Mouse (Mus musculus) lung, adult 10 weeks (tissue): ENCODE results near the gene Olfr573-ps1. TPM values are rescaled to one million over a fixed set of nuclear protein-coding genes. Genes with fewer than 3 reads are reported as not detected.

ENCODE experiments used
- polyA plus RNA-seq: library from polyadenylated mRNA; stranded (reverse); fragments of 350-450 nt; fragmentation: Illumina TruSeq; extraction: RNeasy Lipid Tissue Mini Kit (QIAGEN cat#74804); gene quantifications from one replicate; pipeline ENCODE4 v1.2.3, GENCODE M21; 2014; ENCODE audit warnings: low read depth, low replicate concordance; ENCODE audit not compliant: insufficient read depth

The Olfr573-ps1 gene
- polyA plus RNA-seq, result not detected

DNA sequence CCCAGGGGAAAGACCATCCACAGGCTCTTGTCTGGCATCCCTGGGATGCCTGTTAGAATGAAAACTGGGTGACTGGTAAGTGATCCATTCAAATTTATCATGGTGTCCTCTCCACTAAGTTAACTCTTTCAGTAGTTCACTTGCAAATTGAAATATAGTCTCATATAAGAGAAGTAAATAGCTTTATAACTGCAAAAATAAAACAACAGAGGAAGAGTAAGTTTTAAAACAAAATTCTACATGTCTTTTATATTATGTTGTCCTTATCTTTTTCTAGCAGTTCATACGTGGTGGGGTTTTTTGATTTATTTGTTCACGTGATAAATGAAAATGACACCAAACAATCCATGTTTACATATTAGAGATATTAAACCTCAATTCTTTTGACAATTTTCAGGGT, at the start of gene Olfr573-ps1:
Gene Olfr573-ps1 (minus strand): TSS at position 101 of the 400 bp plus-strand sequence.

DNA sequence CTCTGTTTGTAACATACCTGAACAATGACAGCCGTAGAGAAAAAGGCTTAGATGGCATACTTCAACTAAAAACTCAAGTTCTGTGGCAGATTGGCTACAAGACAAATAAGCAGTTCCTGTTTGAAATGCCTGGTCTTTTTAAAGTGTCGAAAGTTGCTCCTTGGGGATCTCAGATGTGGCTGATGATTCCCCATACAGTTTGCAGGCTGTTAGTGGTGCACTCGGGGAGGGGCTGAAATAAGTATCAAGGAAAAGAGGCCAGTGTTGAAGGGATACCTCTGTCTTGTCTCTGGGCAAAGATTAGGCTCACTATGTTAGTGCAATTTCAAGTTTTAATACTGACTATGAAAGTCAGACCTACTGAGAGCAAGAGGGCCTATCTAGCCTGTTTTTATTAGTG, 46.8 kb upstream of the Olfr573-ps1 start, which contains the start of gene Olfr578:
Gene Olfr578 (minus strand): TSS at position 101 of the 400 bp plus-strand sequence.

DNA sequence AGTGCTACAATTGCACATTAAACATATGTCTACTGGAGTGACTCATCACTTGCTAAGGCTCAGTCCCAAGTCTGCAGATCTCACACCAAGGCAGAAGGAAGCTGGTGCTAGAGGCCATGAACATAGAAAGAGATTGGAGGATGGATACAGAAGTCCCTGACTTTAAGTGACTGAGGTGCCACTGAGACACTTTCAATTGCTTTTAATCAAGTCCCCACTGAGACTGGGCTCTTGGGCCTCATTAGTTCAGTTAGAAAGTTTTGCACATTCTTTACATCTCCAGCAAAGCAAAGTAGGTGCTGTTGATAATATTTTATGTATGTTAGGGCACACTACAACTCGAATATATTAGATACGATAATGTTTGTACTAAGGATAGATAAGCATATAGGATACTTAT, 33.5 kb upstream of the Olfr573-ps1 start, which contains the start of gene Olfr577:
Gene Olfr577 (minus strand): TSS at position 101 of the 400 bp plus-strand sequence.

DNA sequence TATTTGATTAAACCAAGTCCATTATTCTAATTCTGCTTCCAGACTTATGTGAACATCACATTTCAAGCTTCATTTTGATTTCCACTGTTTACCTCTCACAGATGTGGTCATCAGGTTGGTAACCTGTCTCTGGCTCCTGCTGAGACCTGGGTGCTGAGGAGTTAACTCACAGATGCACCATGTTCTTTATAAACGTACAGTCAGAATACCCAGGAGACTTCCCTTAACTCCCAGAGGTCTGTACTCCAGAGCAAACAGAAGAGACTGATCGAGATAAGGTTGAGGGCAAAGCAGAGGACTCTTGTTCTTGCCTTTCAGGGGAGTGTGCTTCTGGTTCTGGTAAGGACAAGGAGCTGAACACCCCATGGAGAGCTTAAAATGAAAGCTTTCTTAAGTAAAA, 20.0 kb upstream of the Olfr573-ps1 start, which contains the start of gene Olfr576:
Gene Olfr576 (plus strand): TSS at position 301 of the 400 bp plus-strand sequence.

DNA sequence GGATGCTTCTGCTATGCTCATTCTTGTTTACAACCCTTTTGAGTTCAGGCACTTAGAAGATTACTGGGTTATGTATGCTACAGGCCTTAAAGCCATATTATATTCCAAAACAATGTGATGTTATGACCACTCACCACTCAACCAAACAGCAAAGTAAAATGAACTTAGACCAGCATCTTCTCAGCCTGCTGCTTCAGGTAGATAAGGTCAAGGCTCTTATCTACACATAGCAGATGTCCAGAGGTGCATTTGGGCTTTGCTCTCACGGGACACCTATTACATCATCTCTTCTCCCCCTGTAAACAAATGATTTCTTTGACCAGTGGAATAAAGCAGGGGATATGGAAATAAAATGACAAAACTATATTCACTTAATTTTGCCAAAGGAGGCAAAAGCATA, 16.2 kb upstream of the Olfr573-ps1 start, which contains the start of gene Olfr575:
Gene Olfr575 (minus strand): TSS at position 183 of the 400 bp plus-strand sequence.

DNA sequence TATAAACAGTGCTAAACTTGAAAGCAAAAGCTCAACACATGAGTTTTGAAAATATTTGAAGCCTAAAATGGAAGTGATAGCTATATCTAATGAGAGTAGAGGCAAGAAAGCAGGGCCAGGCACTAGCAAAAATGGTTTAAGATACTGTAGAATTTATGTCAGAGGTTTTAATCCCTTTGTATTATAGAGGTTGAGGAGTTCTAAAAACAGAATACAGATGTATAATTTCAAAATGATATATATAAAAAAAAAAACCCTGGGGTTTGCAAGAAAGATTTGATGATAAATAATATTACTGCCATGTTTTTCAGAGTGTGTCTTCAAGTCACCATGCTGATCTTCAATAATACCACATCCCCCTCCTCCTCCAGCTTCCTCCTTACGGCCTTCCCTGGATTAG, 5.8 kb upstream of the Olfr573-ps1 start, which contains the start of gene Olfr574:
Gene Olfr574 (plus strand): TSS at position 301 of the 400 bp plus-strand sequence.

DNA sequence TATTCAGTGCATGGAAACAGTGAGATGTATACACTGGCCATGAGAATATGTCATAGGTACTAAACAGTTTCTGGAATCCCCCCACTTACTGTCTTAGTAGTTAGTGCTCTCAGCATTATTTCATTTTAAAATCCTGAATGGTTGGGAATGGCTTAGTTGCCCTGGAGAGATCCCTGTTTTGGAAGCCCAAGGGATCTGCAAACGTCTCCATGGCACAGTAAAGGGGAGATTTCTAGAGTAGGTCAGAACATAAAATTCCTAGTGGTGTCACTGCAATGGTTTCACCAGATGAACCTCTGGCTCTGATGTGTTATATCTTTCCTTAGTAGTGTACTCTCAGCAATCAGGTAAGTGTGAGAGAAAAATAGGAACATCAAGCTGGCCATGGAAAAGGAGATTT, 18.3 kb downstream of the Olfr573-ps1 start, which contains the start of gene Olfr572:
Gene Olfr572 (plus strand): TSS at position 301 of the 400 bp plus-strand sequence.

DNA sequence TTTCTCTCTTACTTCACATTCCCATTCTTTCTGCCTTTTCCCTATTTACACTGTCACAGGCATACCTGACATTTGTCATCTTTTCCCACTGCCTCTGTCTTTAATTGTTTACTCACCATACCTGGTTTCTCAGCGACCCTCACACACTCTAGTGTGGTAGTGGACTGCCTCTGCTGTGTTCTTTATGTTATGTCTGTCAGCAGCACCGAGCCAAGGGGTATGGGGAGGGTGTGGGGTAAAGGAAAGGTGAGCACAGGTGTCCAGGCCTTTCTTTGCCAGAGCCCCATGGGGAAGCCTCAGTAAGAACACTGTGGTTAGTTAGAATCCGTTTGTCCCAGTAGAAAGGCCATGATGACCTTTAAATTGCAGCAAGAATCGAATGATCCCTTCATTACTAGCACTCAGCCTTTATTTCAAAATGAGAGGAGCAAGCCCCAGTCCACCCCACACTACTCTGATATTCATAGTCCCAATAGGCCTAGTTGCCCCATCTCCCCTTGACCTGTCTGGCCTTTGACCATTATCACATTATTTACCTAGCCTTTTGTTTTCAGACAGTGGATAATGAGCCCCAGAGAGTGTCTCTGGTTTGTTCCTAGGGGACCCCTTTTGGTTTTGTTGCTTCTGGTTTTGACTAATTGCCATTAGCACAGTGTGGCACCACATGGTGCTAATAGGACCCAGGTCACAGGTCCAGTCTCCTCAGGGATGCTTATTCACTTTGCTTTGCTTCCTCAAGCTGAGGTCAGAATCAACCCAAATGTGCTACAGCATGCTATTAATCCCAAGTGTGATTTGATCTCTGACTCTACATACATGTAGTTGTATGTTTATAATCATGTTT, 25.1 kb downstream of the Olfr573-ps1 start, which contains the start of gene Olfr571:
Gene Olfr571 (minus strand): TSS at position 505 of the 844 bp plus-strand sequence.

Other genes with a start within 250 kb of the Olfr573-ps1 start
- not detected for gene Olfr557, start 246.7 kb downstream of the Olfr573-ps1 start, polyA plus RNA-seq
- gene Olfr558, start 240.4 kb downstream of the Olfr573-ps1 start, polyA plus RNA-seq, result 0.21 TPM
- not detected for gene Olfr33, start 223.5 kb downstream of the Olfr573-ps1 start, polyA plus RNA-seq
- not detected for gene Olfr559, start 215.1 kb downstream of the Olfr573-ps1 start, polyA plus RNA-seq
- not detected for gene Olfr560, start 183.2 kb downstream of the Olfr573-ps1 start, polyA plus RNA-seq
- gene Olfr78, start 183.1 kb downstream of the Olfr573-ps1 start, polyA plus RNA-seq, result not detected
- gene Olfr561, start 171.4 kb downstream of the Olfr573-ps1 start, polyA plus RNA-seq, result not detected
- not detected for gene Olfr564, start 139.1 kb downstream of the Olfr573-ps1 start, polyA plus RNA-seq
- not detected for gene Olfr566, start 83.8 kb downstream of the Olfr573-ps1 start, polyA plus RNA-seq
- gene Olfr568, start 65.5 kb downstream of the Olfr573-ps1 start, polyA plus RNA-seq, result not detected
- not detected for gene Olfr569, start 51.7 kb downstream of the Olfr573-ps1 start, polyA plus RNA-seq
- not detected for gene Olfr570, start 48.0 kb downstream of the Olfr573-ps1 start, polyA plus RNA-seq
- not detected for gene Olfr571, start 25.0 kb downstream of the Olfr573-ps1 start, polyA plus RNA-seq
- not detected for gene Olfr572, start 18.2 kb downstream of the Olfr573-ps1 start, polyA plus RNA-seq
- gene Olfr574, start 5.9 kb upstream of the Olfr573-ps1 start, polyA plus RNA-seq, result not detected
- not detected for gene Olfr575, start 16.2 kb upstream of the Olfr573-ps1 start, polyA plus RNA-seq
- gene Olfr576, start 20.1 kb upstream of the Olfr573-ps1 start, polyA plus RNA-seq, result not detected
- not detected for gene Olfr577, start 33.4 kb upstream of the Olfr573-ps1 start, polyA plus RNA-seq
- not detected for gene Olfr578, start 46.7 kb upstream of the Olfr573-ps1 start, polyA plus RNA-seq
- not detected for gene Olfr582, start 95.4 kb upstream of the Olfr573-ps1 start, polyA plus RNA-seq
- not detected for gene Olfr583, start 108.7 kb upstream of the Olfr573-ps1 start, polyA plus RNA-seq
- gene Olfr584, start 139.3 kb upstream of the Olfr573-ps1 start, polyA plus RNA-seq, result not detected
- not detected for gene Olfr585, start 155.1 kb upstream of the Olfr573-ps1 start, polyA plus RNA-seq
- not detected for gene Olfr586, start 183.1 kb upstream of the Olfr573-ps1 start, polyA plus RNA-seq
- not detected for gene Olfr588-ps1, start 198.3 kb upstream of the Olfr573-ps1 start, polyA plus RNA-seq
- not detected for gene Olfr589, start 213.8 kb upstream of the Olfr573-ps1 start, polyA plus RNA-seq
- not detected for gene Olfr591, start 235.8 kb upstream of the Olfr573-ps1 start, polyA plus RNA-seq
- not detected for gene Olfr592, start 242.2 kb upstream of the Olfr573-ps1 start, polyA plus RNA-seq